Mouse (Mus musculus): ENCODE data around the gene Enpp6. TPM values are rescaled to one million over a fixed set of nuclear protein-coding genes. Genes with fewer than 3 reads are reported as not detected.

Enpp6 gene
- polyA plus RNA-seq, 1 experiment from 2014 or later: 0.60 TPM

- 77% methylated on average over 8 of the region's 8 CpGs for WGBS (ENCODE audit: insufficient replicate concordance)
- H3K36me3 ChIP-seq (replicated peaks; ENCODE audit: insufficient read depth, low read length): no peaks in the 10 kb centered on the region
- H3K4me3 ChIP-seq (ENCODE audit: low read depth, low read length): no peak overlapping the region
- no peak overlapping the region for H3K27ac ChIP-seq (ENCODE audit: low read depth)
- DNase-seq (no peak), ATAC-seq (no peak)
- H3K9me3 ChIP-seq (ENCODE audit: low read length): no peaks in the 10 kb centered on the region
- no peak overlapping the region for H3K9ac ChIP-seq (replicated peaks)
- TF ChIP-seq EP300 (IDR thresholded peaks at IDR 0.05; ENCODE audit: low read depth): no peak
- no peak for TF ChIP-seq CTCF (IDR thresholded peaks at IDR 0.05; ENCODE audit: low read depth)
- H3K4me2 ChIP-seq (ENCODE audit: low read depth, low read length): no peak overlapping the region
- H3K27me3 ChIP-seq (ENCODE audit: insufficient read depth, low read length): no peaks in the 10 kb centered on the region
- H3K4me1 ChIP-seq (ENCODE audit: insufficient read depth): no peaks in the 10 kb centered on the region
These were observed 103.3 kb downstream of the Enpp6 start for GRCm38 (mm10) chr8:47090021-47090420.

GRCm38 (mm10) chr8:47105617-47106016, 118.9 kb downstream of the Enpp6 start:
- peaks cover 3% of the 10 kb centered on the region; the same call in 1 of the 2 replicates for H3K9me3 ChIP-seq (ENCODE audit: low read length)
- no peak overlapping the region for H3K9ac ChIP-seq (replicated peaks)
- no peak overlapping the region for H3K27ac ChIP-seq (ENCODE audit: low read depth)
- ATAC-seq (no peak), DNase-seq (no peak)
- H3K36me3 ChIP-seq (replicated peaks; ENCODE audit: insufficient read depth, low read length): no peaks in the 10 kb centered on the region
- no peaks in the 10 kb centered on the region for H3K4me1 ChIP-seq (ENCODE audit: insufficient read depth)
- TF ChIP-seq EP300 (IDR thresholded peaks at IDR 0.05; ENCODE audit: low read depth) (no peak), CTCF (IDR thresholded peaks at IDR 0.05; ENCODE audit: low read depth) (no peak)
- 25% methylated on average over 2 of the region's 2 CpGs for WGBS (ENCODE audit: insufficient replicate concordance)
- no peak overlapping the region for H3K4me2 ChIP-seq (ENCODE audit: low read depth, low read length)
- H3K4me3 ChIP-seq (ENCODE audit: low read depth, low read length): no peak overlapping the region
- H3K27me3 ChIP-seq (ENCODE audit: insufficient read depth, low read length): no peaks in the 10 kb centered on the region

GRCm38 (mm10) chr8:47114133-47114796, 127.6 kb downstream of the Enpp6 start:
- WGBS (ENCODE audit: insufficient replicate concordance): 52% methylated on average over 17 of the region's 17 CpGs
- H3K9ac ChIP-seq (replicated peaks): no peak overlapping the region
- DNase-seq: no peak

GRCm38 (mm10) chr8:47117336-47117735, 130.6 kb downstream of the Enpp6 start:
- no peaks in the 10 kb centered on the region for H3K4me1 ChIP-seq (ENCODE audit: insufficient read depth)
- no peaks in the 10 kb centered on the region for H3K36me3 ChIP-seq (replicated peaks; ENCODE audit: insufficient read depth, low read length)
- WGBS (ENCODE audit: insufficient replicate concordance): 73% methylated on average over 4 of the region's 4 CpGs
- no peak overlapping the region for H3K4me2 ChIP-seq (ENCODE audit: low read depth, low read length)
- no peak overlapping the region for H3K9ac ChIP-seq (replicated peaks)
- no peaks in the 10 kb centered on the region for H3K27me3 ChIP-seq (ENCODE audit: insufficient read depth, low read length)
- no peaks in the 10 kb centered on the region for H3K9me3 ChIP-seq (ENCODE audit: low read length)
- no peak overlapping the region for H3K27ac ChIP-seq (ENCODE audit: low read depth)
- no peak for DNase-seq
- H3K4me3 ChIP-seq (ENCODE audit: low read depth, low read length): no peak overlapping the region
- ATAC-seq: no peak
- TF ChIP-seq EP300 (IDR thresholded peaks at IDR 0.05; ENCODE audit: low read depth) (no peak), CTCF (IDR thresholded peaks at IDR 0.05; ENCODE audit: low read depth) (no peak)

More at GRCm38 (mm10) chr8:47114133-47114796, 127.6 kb downstream of the Enpp6 start:
- Histone ChIP-seq H3K27ac (ENCODE audit: low read depth) (no peak overlapping the region), H3K36me3 (replicated peaks; ENCODE audit: insufficient read depth, low read length) (no peaks in the 10 kb centered on the region), H3K4me1 (ENCODE audit: insufficient read depth) (no peaks in the 10 kb centered on the region), H3K9me3 (ENCODE audit: low read length) (peaks cover 4% of the 10 kb centered on the region; the same call in 1 of the 2 replicates), H3K27me3 (ENCODE audit: insufficient read depth, low read length) (no peaks in the 10 kb centered on the region), H3K4me2 (ENCODE audit: low read depth, low read length) (no peak overlapping the region), H3K4me3 (ENCODE audit: low read depth, low read length) (no peak overlapping the region)
- no peak for TF ChIP-seq CTCF (IDR thresholded peaks at IDR 0.05; ENCODE audit: low read depth)
- TF ChIP-seq EP300 (IDR thresholded peaks at IDR 0.05; ENCODE audit: low read depth): no peak
- no peak for ATAC-seq

- H3K9ac ChIP-seq (replicated peaks): no peak overlapping the region
- H3K4me1 ChIP-seq (ENCODE audit: insufficient read depth): no peaks in the 10 kb centered on the region
- H3K4me3 ChIP-seq (ENCODE audit: low read depth, low read length): no peak overlapping the region
- no peak overlapping the region for H3K4me2 ChIP-seq (ENCODE audit: low read depth, low read length)
- no peak for TF ChIP-seq EP300 (IDR thresholded peaks at IDR 0.05; ENCODE audit: low read depth)
- TF ChIP-seq CTCF (IDR thresholded peaks at IDR 0.05; ENCODE audit: low read depth): no peak
- no peaks in the 10 kb centered on the region for H3K36me3 ChIP-seq (replicated peaks; ENCODE audit: insufficient read depth, low read length)
- H3K27ac ChIP-seq (ENCODE audit: low read depth): no peak overlapping the region
- no peaks in the 10 kb centered on the region for H3K9me3 ChIP-seq (ENCODE audit: low read length)
- 46% methylated on average over 1 of the region's 1 CpGs for WGBS (ENCODE audit: insufficient replicate concordance)
- no peaks in the 10 kb centered on the region for H3K27me3 ChIP-seq (ENCODE audit: insufficient read depth, low read length)
- ATAC-seq (no peak), DNase-seq (no peak)
These were observed 133.2 kb downstream of the Enpp6 start for GRCm38 (mm10) chr8:47119895-47120294.

- no peak overlapping the region for H3K4me3 ChIP-seq (ENCODE audit: low read depth, low read length)
- H3K27me3 ChIP-seq (ENCODE audit: insufficient read depth, low read length): no peaks in the 10 kb centered on the region
- H3K27ac ChIP-seq (ENCODE audit: low read depth): no peak overlapping the region
- 77% methylated on average over 1 of the region's 1 CpGs for WGBS (ENCODE audit: insufficient replicate concordance)
- ATAC-seq (no peak), DNase-seq (no peak)
- H3K4me1 ChIP-seq (ENCODE audit: insufficient read depth): no peaks in the 10 kb centered on the region
- no peak overlapping the region for H3K4me2 ChIP-seq (ENCODE audit: low read depth, low read length)
- no peak for TF ChIP-seq EP300 (IDR thresholded peaks at IDR 0.05; ENCODE audit: low read depth)
- TF ChIP-seq CTCF (IDR thresholded peaks at IDR 0.05; ENCODE audit: low read depth): no peak
- H3K9ac ChIP-seq (replicated peaks): no peak overlapping the region
- H3K36me3 ChIP-seq (replicated peaks; ENCODE audit: insufficient read depth, low read length): no peaks in the 10 kb centered on the region
- H3K9me3 ChIP-seq (ENCODE audit: low read length): no peaks in the 10 kb centered on the region
These were observed 142.2 kb downstream of the Enpp6 start for GRCm38 (mm10) chr8:47128859-47129258.

Measured in liver, postnatal 0 days (tissue).